Mouse (Mus musculus) ES-Bruce4 (cell line): ENCODE measurements around the gene Prtg.

ENCODE experiments used
- CTCF ChIP-seq: IDR thresholded peaks from one replicate; pipeline ENCODE4 v1.8.1; 2011; ENCODE audit warnings: low read depth, low read length
- EP300 ChIP-seq: IDR thresholded peaks from 2 replicates; pipeline ENCODE4 v1.6.1; 2011; ENCODE audit warnings: low read depth, low read length; ENCODE audit not compliant: insufficient read depth
- POLR2A ChIP-seq: IDR thresholded peaks from one replicate; pipeline ENCODE4 v1.8.1; 2011; ENCODE audit warnings: low read length; ENCODE audit not compliant: insufficient read depth

- TF ChIP-seq EP300 (no peak), CTCF (no peak), POLR2A (no peak)
These were observed 37.8 kb downstream of the Prtg start for GRCm38 (mm10) chr9:72844496-72844895.
